Mouse (Mus musculus) retina, postnatal 1 day (tissue): ENCODE measurements around the gene Def6.
"Not testable (repeated sequence)": the region's sequence is repeated elsewhere in the genome, so short reads cannot be mapped to it uniquely, and the experiment has no call there.

Source experiments
- DNase-seq: peaks from one replicate; pipeline ENCODE4 v3.0.0-alpha.2; 2012

Gene Def6

GRCm38 (mm10) chr17:28209457-28210110 lies 2.0 kb downstream of the Def6 start:
- no peak for DNase-seq

GRCm38 (mm10) chr17:28211921-28212341 lies 4.4 kb downstream of the Def6 start:
- no peak for DNase-seq

- no peak for DNase-seq
These were observed 4.8 kb downstream of the Def6 start for GRCm38 (mm10) chr17:28212391-28212790.

- DNase-seq: no peak
These were observed 5.7 kb downstream of the Def6 start for GRCm38 (mm10) chr17:28213236-28213635.

- no peak for DNase-seq
These were observed 9.2 kb downstream of the Def6 start for GRCm38 (mm10) chr17:28216791-28217190.

- no peak for DNase-seq
These were observed 10.4 kb downstream of the Def6 start for GRCm38 (mm10) chr17:28217721-28218649.

- not testable (repeated sequence) for DNase-seq
These were observed 14.9 kb downstream of the Def6 start for GRCm38 (mm10) chr17:28222463-28222862.

- peak; percentile 93 for DNase-seq
These were observed 16.2 kb downstream of the Def6 start for GRCm38 (mm10) chr17:28223561-28224391.

GRCm38 (mm10) chr17:28224615-28225014 lies 17.0 kb downstream of the Def6 start:
- no peak for DNase-seq

GRCm38 (mm10) chr17:28226014-28226413 lies 18.4 kb downstream of the Def6 start:
- DNase-seq: peak; percentile 94

- no peak for DNase-seq
These were observed 22.9 kb downstream of the Def6 start for GRCm38 (mm10) chr17:28230486-28230885.

- no peak for DNase-seq
These were observed 23.6 kb downstream of the Def6 start for GRCm38 (mm10) chr17:28231026-28231736.

GRCm38 (mm10) chr17:28232475-28233060 lies 25.0 kb downstream of the Def6 start, which contains the start of gene Ppard:
Gene Ppard, plus strand, starts transcription at chr17:28232700.
- peak; percentile 98 for DNase-seq

- no peak for DNase-seq
These were observed 25.6 kb downstream of the Def6 start for GRCm38 (mm10) chr17:28233091-28233731.

- no peak for DNase-seq
These were observed 27.1 kb downstream of the Def6 start for GRCm38 (mm10) chr17:28234641-28235040.

GRCm38 (mm10) chr17:28235982-28236635 lies 28.5 kb downstream of the Def6 start:
- DNase-seq: no peak

- DNase-seq: no peak
These were observed 29.0 kb downstream of the Def6 start for GRCm38 (mm10) chr17:28236636-28237015.

GRCm38 (mm10) chr17:28237362-28237761 lies 29.8 kb downstream of the Def6 start:
- no peak for DNase-seq

- DNase-seq: no peak
These were observed 30.3 kb downstream of the Def6 start for GRCm38 (mm10) chr17:28237874-28238273.

GRCm38 (mm10) chr17:28240846-28241245 lies 33.3 kb downstream of the Def6 start:
- DNase-seq: no peak

GRCm38 (mm10) chr17:28242296-28242695 lies 34.7 kb downstream of the Def6 start:
- no peak for DNase-seq
